Mouse (Mus musculus): ENCODE measurements around the gene Cep19.

DNA sequence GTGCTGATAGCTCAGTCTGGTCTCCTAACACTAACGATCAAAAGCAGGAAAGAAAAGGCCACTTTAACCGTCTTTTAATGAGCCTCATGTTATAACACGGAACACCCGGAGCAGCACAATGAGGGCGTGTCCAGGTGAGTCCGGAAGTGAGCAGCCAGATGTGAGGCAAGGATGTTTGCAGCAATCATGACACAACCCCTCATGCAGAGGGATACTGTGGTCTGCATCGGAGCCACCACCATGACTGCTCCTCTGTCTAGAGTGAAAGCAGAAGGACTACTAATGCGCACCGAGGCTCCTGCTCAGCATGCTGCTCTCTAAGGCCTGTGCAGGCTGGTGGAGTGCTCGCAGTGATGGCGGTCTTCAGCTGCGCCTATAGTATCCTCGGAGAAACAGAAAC, 2.7 kb downstream of the Cep19 start:
- TF ChIP-seq CTCF (IDR thresholded peaks at IDR 0.05) (no peak), EP300 (IDR thresholded peaks at IDR 0.05) (no peak)
